Mouse (Mus musculus) stomach, embryonic 14.5 days (tissue): ENCODE measurements around the gene Gsk3b. TPM values are rescaled to one million over a fixed set of nuclear protein-coding genes. Genes with fewer than 3 reads are reported as not detected.

Source experiments
- ATAC-seq: fragments of 200-750 bp; cut with Nextera tagmentation; 2 replicates; pipeline ENCODE4 v1.8.0; 2017; ENCODE audit warnings: low read depth, moderate TSS enrichment; ENCODE audit not compliant: insufficient number of reproducible peaks, insufficient read depth, low FRiP score
- H3K27ac ChIP-seq: fragments of 300-500 bp; sonication (generic); 2 replicates; pipeline ENCODE4 v1.5.1; 2014; ENCODE audit warnings: mild to moderate bottlenecking, low read length, moderate library complexity, mixed read lengths
- H3K27me3 ChIP-seq: fragments of 300-500 bp; sonication (generic); 2 replicates; pipeline ENCODE4 v1.6.1; 2014; ENCODE audit warnings: low read length, control low read depth, mixed read lengths; ENCODE audit not compliant: control insufficient read depth, insufficient read depth
- H3K36me3 ChIP-seq: fragments of 300-500 bp; sonication (generic); 2 replicates; pipeline ENCODE4 v1.6.1; 2014; ENCODE audit warnings: mild to moderate bottlenecking, control low read depth, low read length, moderate library complexity, mixed read lengths; ENCODE audit not compliant: control insufficient read depth, insufficient read depth
- H3K4me1 ChIP-seq: fragments of 300-500 bp; sonication (generic); 2 replicates; pipeline ENCODE4 v1.6.1; 2014; ENCODE audit warnings: low read length, control low read depth, mixed read lengths; ENCODE audit not compliant: control insufficient read depth, insufficient read depth
- H3K4me2 ChIP-seq: fragments of 300-500 bp; sonication (generic); replicated peaks from 2 replicates; pipeline ENCODE4 v1.6.1; 2014; ENCODE audit warnings: low read depth, low read length, control low read depth
- H3K4me3 ChIP-seq: fragments of 300-500 bp; sonication (generic); 2 replicates; pipeline ENCODE4 v1.5.1; 2014; ENCODE audit warnings: low read depth, low read length, control low read depth
- H3K9ac ChIP-seq: fragments of 300-500 bp; sonication (generic); replicated peaks from 2 replicates; pipeline ENCODE4 v1.6.1; 2014; ENCODE audit warnings: low read depth, mild to moderate bottlenecking, control low read depth, low read length, moderate library complexity, mixed read lengths
- H3K9me3 ChIP-seq: fragments of 300-500 bp; sonication (generic); 2 replicates; pipeline ENCODE4 v1.6.1; 2016; ENCODE audit warnings: low read depth, low read length, control low read depth; ENCODE audit not compliant: control insufficient read depth
- WGBS: fragments of 180-500 bp; shearing (Covaris S2); extraction: QIAGEN DNeasy Blood & Tissue Kit; methylation state at CpG from one replicate; pipeline ENCODE4 v1.1.7; 2014; 5-methylcytosine and 5-hydroxymethylcytosine counted together
- polyA plus RNA-seq: library from polyadenylated mRNA; unstranded; fragments of >200 nt; fragmentation: Nextera tagmentation; extraction: Ambion mirVana; gene quantifications from 2 replicates; pipeline ENCODE4 v1.2.1, GENCODE M21; 2014

The Gsk3b gene
- polyA plus RNA-seq, 1 experiment from 2014 or later, result 81.2 TPM

- Histone ChIP-seq H3K4me1 (no peaks in the 10 kb centered on the region), H3K9me3 (no peaks in the 10 kb centered on the region), H3K36me3 (no peaks in the 10 kb centered on the region), H3K4me2 (0 out of 2 replicates have a peak overlapping the region, but pooled peaks have one; percentile 3), H3K4me3 (no peak overlapping the region), H3K9ac (no peak overlapping the region), H3K27ac (no peak overlapping the region), H3K27me3 (no peaks in the 10 kb centered on the region)
- ATAC-seq, result peak; percentile 43; the same call in 1 of the 2 replicates
- 38% methylated on average over 5 of the region's 5 CpGs for WGBS
Observed at GRCm38 (mm10) chr16:38295349-38295930, 206.6 kb downstream of the Gsk3b start.

Other genes starting within 250 kb of the Gsk3b start
- gene Gm36028, start 227.9 kb upstream of the Gsk3b start, polyA plus RNA-seq, result not detected in 2 replicates
- gene Lrrc58, start 220.6 kb upstream of the Gsk3b start, polyA plus RNA-seq, result 61.2 and 64.2 TPM in 2 replicates
- gene Gpr156, start 172.5 kb upstream of the Gsk3b start, polyA plus RNA-seq, result 0.21 and 0.39 TPM in 2 replicates
- gene Nr1i2, start 205.8 kb downstream of the Gsk3b start, polyA plus RNA-seq, result 2.6 and 4.1 TPM in 2 replicates